Mouse (Mus musculus): ENCODE data around the gene Ascc2.

DNA sequence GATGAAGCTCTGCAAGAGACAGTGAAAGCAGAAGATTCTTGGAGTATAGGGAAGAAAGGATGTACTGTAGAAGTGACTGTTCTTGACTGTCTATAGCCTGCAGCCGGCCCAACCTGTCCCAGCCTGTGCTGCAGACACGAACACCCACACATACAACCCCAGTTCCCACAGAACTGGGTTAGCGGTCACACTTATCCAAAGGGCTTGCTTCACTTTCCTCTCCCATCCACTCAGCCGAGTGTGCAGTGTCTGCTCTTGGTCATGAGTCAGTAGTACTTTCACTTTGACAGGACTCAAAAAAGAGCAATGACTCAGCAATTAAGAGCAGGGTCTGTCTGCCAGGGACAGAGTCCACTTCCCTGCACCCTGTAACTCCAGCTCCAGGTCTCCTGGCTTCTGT lies 23.8 kb downstream of the Ascc2 start:
- no peak for TF ChIP-seq FLI1 (IDR thresholded peaks at IDR 0.05; ENCODE audit: low read length)
- no peak for TF ChIP-seq GATA1 (IDR thresholded peaks at IDR 0.05; ENCODE audit: borderline replicate concordance, low read length)

All from megakaryocyte, embryonic 14.5 days (primary cell).